Mouse (Mus musculus): ENCODE data around the gene Ypel5. TPM values are rescaled to one million over a fixed set of nuclear protein-coding genes. Genes with fewer than 3 reads are reported as not detected.

Gene Ypel5
- 10 to 100 TPM; 87.0 to 95.4 TPM for total RNA-seq (2021)
- long read RNA-seq, experiment 1, transcript Ypel5-205 (3 exons, 704 nt): minor isoform, 13 of 99 reads
- long read RNA-seq, experiment 1, transcript Ypel5-201 (3 exons, 3,120 nt): major isoform, 67 of 99 reads
- long read RNA-seq, experiment 1, transcript Ypel5-202 (3 exons, 2,419 nt): minor isoform, 13 of 99 reads
- long read RNA-seq, experiment 1, partial matches to known transcripts: 2 of 99 reads
- long read RNA-seq, experiment 1, other reads (novel, unspliced or antisense): 4 of 99 reads
- long read RNA-seq, experiment 2, transcript Ypel5-201 (3 exons, 3,120 nt): major isoform, 57 of 105 reads
- long read RNA-seq, experiment 2, transcript Ypel5-202 (3 exons, 2,419 nt): minor isoform, 11 of 105 reads
- long read RNA-seq, experiment 2, transcript Ypel5-205 (3 exons, 704 nt): minor isoform, 24 of 105 reads
- long read RNA-seq, experiment 2, partial matches to known transcripts: 6 of 105 reads
- long read RNA-seq, experiment 2, other reads (novel, unspliced or antisense): 7 of 105 reads

GRCm38 (mm10) chr17:72836158-72837115, at the start of gene Ypel5:
Ypel5 (plus strand) TSS chr17:72836453.
- peak; percentile 95 to 98 for DNase-seq (ENCODE audit: low spot score in 2 of 2)

GRCm38 (mm10) chr17:72787886-72788436, 48.3 kb upstream of the Ypel5 start:
- DNase-seq (ENCODE audit: low spot score in 2 of 2): no peak

GRCm38 (mm10) chr17:72793278-72793677, 43.0 kb upstream of the Ypel5 start:
- DNase-seq (ENCODE audit: low spot score in 2 of 2): no peak

GRCm38 (mm10) chr17:72794660-72795059, 41.6 kb upstream of the Ypel5 start:
- no peak for DNase-seq (ENCODE audit: low spot score in 2 of 2)

- DNase-seq (ENCODE audit: low spot score in 2 of 2): no peak
These were observed 40.7 kb upstream of the Ypel5 start for GRCm38 (mm10) chr17:72795392-72796047.

- DNase-seq (ENCODE audit: low spot score in 2 of 2): no peak
These were observed 39.7 kb upstream of the Ypel5 start for GRCm38 (mm10) chr17:72796506-72796905.

- peak; percentile 31 to 48 for DNase-seq (ENCODE audit: low spot score in 2 of 2)
These were observed 38.4 kb upstream of the Ypel5 start for GRCm38 (mm10) chr17:72797867-72798266.

GRCm38 (mm10) chr17:72809942-72810654, 26.2 kb upstream of the Ypel5 start:
- DNase-seq (ENCODE audit: low spot score in 2 of 2): no peak

- DNase-seq (ENCODE audit: low spot score in 2 of 2): peak; percentile 49 to 64
These were observed 22.6 kb upstream of the Ypel5 start for GRCm38 (mm10) chr17:72813419-72814315.

- DNase-seq (ENCODE audit: low spot score in 2 of 2): peak; percentile 65 to 77
These were observed 18.7 kb upstream of the Ypel5 start for GRCm38 (mm10) chr17:72817574-72817973.

- DNase-seq (ENCODE audit: low spot score in 2 of 2): no peak
These were observed 16.5 kb upstream of the Ypel5 start for GRCm38 (mm10) chr17:72819714-72820113.

GRCm38 (mm10) chr17:72820425-72820824, 15.8 kb upstream of the Ypel5 start:
- DNase-seq (ENCODE audit: low spot score in 2 of 2): no peak

- no peak for DNase-seq (ENCODE audit: low spot score in 2 of 2)
These were observed 14.3 kb upstream of the Ypel5 start for GRCm38 (mm10) chr17:72821923-72822322.

GRCm38 (mm10) chr17:72826916-72827534, 9.2 kb upstream of the Ypel5 start:
- no peak for DNase-seq (ENCODE audit: low spot score in 2 of 2)

GRCm38 (mm10) chr17:72828027-72828678, 8.1 kb upstream of the Ypel5 start:
- no peak for DNase-seq (ENCODE audit: low spot score in 2 of 2)

GRCm38 (mm10) chr17:72828687-72829086, 7.6 kb upstream of the Ypel5 start:
- DNase-seq (ENCODE audit: low spot score in 2 of 2): no peak

GRCm38 (mm10) chr17:72837140-72837712, 973 bp downstream of the Ypel5 start:
- peak; percentile 92 to 94 for DNase-seq (ENCODE audit: low spot score in 2 of 2)
